Mouse (Mus musculus) midbrain, embryonic 14.5 days (tissue): ENCODE data around the gene Ext2. TPM values are rescaled to one million over a fixed set of nuclear protein-coding genes. Genes with fewer than 3 reads are reported as not detected.

Experiments
- ATAC-seq: fragments of 200-750 bp; cut with Nextera tagmentation; 2 replicates; pipeline ENCODE4 v1.8.0; 2017; ENCODE audit warnings: moderate number of reproducible peaks, moderate library complexity; ENCODE audit not compliant: low FRiP score, low TSS enrichment
- DNase-seq: peaks from one replicate; pipeline ENCODE4 v3.0.0-alpha.2; 2015
- H3K27ac ChIP-seq: fragments of 300-500 bp; sonication (generic); replicated peaks from 2 replicates; pipeline ENCODE4 v1.5.1; 2014; ENCODE audit warnings: mild to moderate bottlenecking, low read depth, low read length, moderate library complexity
- H3K27me3 ChIP-seq: fragments of 300-500 bp; sonication (generic); 2 replicates; pipeline ENCODE4 v1.6.1; 2014; ENCODE audit warnings: low read length, control low read depth, mixed read lengths; ENCODE audit not compliant: control insufficient read depth, insufficient read depth
- H3K36me3 ChIP-seq: fragments of 300-500 bp; sonication (generic); 2 replicates; pipeline ENCODE4 v1.6.1; 2014; ENCODE audit warnings: low read length, control low read depth; ENCODE audit not compliant: control insufficient read depth, insufficient read depth
- H3K4me1 ChIP-seq: fragments of 300-500 bp; sonication (generic); 2 replicates; pipeline ENCODE4 v1.6.1; 2014; ENCODE audit warnings: mild to moderate bottlenecking, antibody characterized with exemption, low read length, control low read depth; ENCODE audit not compliant: control insufficient read depth, insufficient read depth
- H3K4me2 ChIP-seq: fragments of 300-500 bp; sonication (generic); 2 replicates; pipeline ENCODE4 v1.6.1; 2014; ENCODE audit warnings: mild to moderate bottlenecking, low read length, moderate library complexity
- H3K4me3 ChIP-seq: fragments of 300-500 bp; sonication (generic); replicated peaks from 2 replicates; pipeline ENCODE4 v1.5.1; 2014; ENCODE audit warnings: low read depth, low read length
- H3K9ac ChIP-seq: fragments of 300-500 bp; sonication (generic); replicated peaks from 2 replicates; pipeline ENCODE4 v1.6.1; 2014; ENCODE audit warnings: mild to moderate bottlenecking, low read length, moderate library complexity
- H3K9me3 ChIP-seq: fragments of 300-500 bp; sonication (generic); 2 replicates; pipeline ENCODE4 v1.6.1; 2016; ENCODE audit warnings: low read length, control low read depth, mixed read lengths; ENCODE audit not compliant: control insufficient read depth
- WGBS: fragments of 180-500 bp; shearing (Covaris S2); extraction: QIAGEN DNeasy Blood & Tissue Kit; methylation state at CpG from one replicate; pipeline ENCODE4 v1.1.7; 2014; 5-methylcytosine and 5-hydroxymethylcytosine counted together
- polyA plus RNA-seq: library from polyadenylated mRNA; unstranded; fragments of >200 nt; fragmentation: Nextera tagmentation; extraction: Ambion mirVana; gene quantifications from 2 replicates; pipeline ENCODE4 v1.2.1, GENCODE M21; 2014

The Ext2 gene
- polyA plus RNA-seq, 1 experiment from 2014 or later, result 69.9 TPM

- ATAC-seq, result no peak
- no peak overlapping the region for H3K4me2 ChIP-seq
- H3K9me3 ChIP-seq, result no peaks in the 10 kb centered on the region
- H3K27ac ChIP-seq, result 0 out of 2 replicates have a peak overlapping the region, but pooled peaks have one; percentile 27
- DNase-seq, result peak; percentile 45
- 18% methylated on average over 12 of the region's 12 CpGs for WGBS
- peaks cover 8% of the 10 kb centered on the region for H3K4me1 ChIP-seq
- no peak overlapping the region for H3K9ac ChIP-seq
- peaks cover 22% of the 10 kb centered on the region for H3K36me3 ChIP-seq
- no peak overlapping the region for H3K4me3 ChIP-seq
- H3K27me3 ChIP-seq, result no peaks in the 10 kb centered on the region
Observed at GRCm38 (mm10) chr2:93784721-93785431, 37.5 kb downstream of the Ext2 start.

GRCm38 (mm10) chr2:93783926-93784539, 38.3 kb downstream of the Ext2 start:
- Histone ChIP-seq H3K27me3 (no peaks in the 10 kb centered on the region), H3K9me3 (no peaks in the 10 kb centered on the region), H3K27ac (no peak overlapping the region), H3K4me1 (peaks cover 13% of the 10 kb centered on the region), H3K4me2 (no peak overlapping the region), H3K4me3 (no peak overlapping the region), H3K9ac (no peak overlapping the region), H3K36me3 (peaks cover 19% of the 10 kb centered on the region)
- DNase-seq (no peak), ATAC-seq (no peak)
- 61% methylated on average over 9 of the region's 9 CpGs for WGBS

- H3K4me3 ChIP-seq, result no peak overlapping the region
- H3K4me2 ChIP-seq, result no peak overlapping the region
- ATAC-seq (no peak), DNase-seq (no peak)
- no peaks in the 10 kb centered on the region for H3K27me3 ChIP-seq
- H3K9me3 ChIP-seq, result no peaks in the 10 kb centered on the region
- H3K9ac ChIP-seq, result no peak overlapping the region
- H3K36me3 ChIP-seq, result 0 out of 2 replicates have a peak, but pooled peaks cover 11% of the 10 kb centered on the region
- peaks cover 14% of the 10 kb centered on the region for H3K4me1 ChIP-seq
- H3K27ac ChIP-seq, result no peak overlapping the region
- 79% methylated on average over 5 of the region's 5 CpGs for WGBS
Observed at GRCm38 (mm10) chr2:93782682-93783081, 39.7 kb downstream of the Ext2 start.

DNA sequence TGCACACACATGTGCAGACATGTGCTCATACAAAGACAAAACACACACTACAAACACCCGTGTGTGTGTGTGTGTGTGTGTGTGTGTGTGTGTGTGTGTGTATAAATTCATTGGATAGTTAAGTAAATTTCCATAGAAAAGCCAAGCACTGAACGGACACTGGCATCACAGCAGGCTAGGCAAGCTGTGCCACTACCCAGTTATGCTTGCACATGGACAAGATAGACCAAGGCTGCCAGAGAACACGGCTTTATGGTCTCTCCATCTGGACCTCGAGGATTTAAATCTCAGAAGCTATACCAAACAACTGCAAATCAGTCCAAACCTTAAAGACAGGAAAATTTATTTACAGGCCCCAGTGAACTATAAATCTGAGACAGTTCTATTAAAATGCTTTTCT, 40.2 kb downstream of the Ext2 start:
- ATAC-seq (no peak), DNase-seq (no peak)
- H3K9me3 ChIP-seq, result no peaks in the 10 kb centered on the region
- H3K9ac ChIP-seq, result no peak overlapping the region
- no peak overlapping the region for H3K4me2 ChIP-seq
- H3K4me1 ChIP-seq, result peaks cover 14% of the 10 kb centered on the region
- no peak overlapping the region for H3K4me3 ChIP-seq
- whole genome bisulfite sequencing, result 92% methylated on average over 4 of the region's 4 CpGs
- 0 out of 2 replicates have a peak, but pooled peaks cover 11% of the 10 kb centered on the region for H3K36me3 ChIP-seq
- no peak overlapping the region for H3K27ac ChIP-seq
- no peaks in the 10 kb centered on the region for H3K27me3 ChIP-seq

GRCm38 (mm10) chr2:93780528-93780927, 41.8 kb downstream of the Ext2 start:
- Histone ChIP-seq H3K4me2 (no peak overlapping the region), H3K4me3 (no peak overlapping the region), H3K4me1 (peaks cover 14% of the 10 kb centered on the region), H3K27me3 (no peaks in the 10 kb centered on the region), H3K27ac (no peak overlapping the region), H3K9ac (no peak overlapping the region), H3K36me3 (0 out of 2 replicates have a peak, but pooled peaks cover 11% of the 10 kb centered on the region), H3K9me3 (no peaks in the 10 kb centered on the region)
- 82% methylated on average over 10 of the region's 10 CpGs for WGBS
- DNase-seq (no peak), ATAC-seq (no peak)

GRCm38 (mm10) chr2:93779897-93780208, 42.5 kb downstream of the Ext2 start:
- no peak overlapping the region for H3K4me3 ChIP-seq
- no peak overlapping the region for H3K4me2 ChIP-seq
- H3K9ac ChIP-seq, result no peak overlapping the region
- no peaks in the 10 kb centered on the region for H3K9me3 ChIP-seq
- H3K4me1 ChIP-seq, result peaks cover 9% of the 10 kb centered on the region
- H3K27ac ChIP-seq, result no peak overlapping the region
- no peaks in the 10 kb centered on the region for H3K27me3 ChIP-seq
- 72% methylated on average over 6 of the region's 6 CpGs for WGBS
- DNase-seq (no peak), ATAC-seq (no peak)
- 0 out of 2 replicates have a peak, but pooled peaks cover 11% of the 10 kb centered on the region for H3K36me3 ChIP-seq

DNA sequence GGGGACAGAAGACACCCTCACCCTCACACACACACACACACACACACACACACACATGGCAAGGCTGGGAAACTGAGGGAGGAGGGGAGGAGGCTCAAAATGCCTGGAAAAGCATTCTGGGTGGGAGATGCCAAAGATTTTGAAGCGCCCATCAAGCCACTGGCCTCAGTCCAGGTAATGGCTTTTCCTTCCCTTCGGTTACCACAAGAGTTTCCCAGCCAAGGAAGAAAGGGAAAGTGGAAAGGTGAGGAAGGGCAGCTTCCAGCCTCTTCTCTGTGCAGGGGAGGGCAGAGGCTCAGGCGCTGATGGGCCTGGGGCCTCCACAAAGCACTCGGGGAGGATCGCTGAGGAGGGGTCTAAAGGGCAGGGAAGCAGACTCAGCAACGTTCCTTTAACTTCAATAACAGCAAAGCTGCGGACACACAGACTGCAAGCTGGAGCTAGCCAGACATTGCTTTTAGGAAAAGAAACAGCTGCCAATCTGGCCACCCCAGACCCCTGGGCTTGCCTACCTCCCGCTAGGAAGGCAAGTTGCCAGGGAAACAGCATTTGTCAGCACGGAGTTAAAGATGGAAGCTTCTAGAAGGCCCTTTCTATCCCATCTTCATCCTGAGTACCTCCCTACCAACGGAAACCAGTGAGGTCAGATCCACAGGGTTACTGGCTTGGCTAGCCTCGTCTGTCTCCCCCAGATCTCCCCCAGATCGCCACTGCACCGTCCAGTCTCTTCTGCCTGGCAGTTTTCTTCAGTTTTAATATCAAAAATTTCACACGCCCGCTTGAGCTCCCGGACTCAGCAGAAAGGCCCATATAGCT, 43.1 kb downstream of the Ext2 start:
- H3K9ac ChIP-seq, result no peak overlapping the region
- WGBS, result 64% methylated on average over 16 of the region's 16 CpGs
- DNase-seq (no peak), ATAC-seq (no peak)
- no peaks in the 10 kb centered on the region for H3K9me3 ChIP-seq
- no peak overlapping the region for H3K4me2 ChIP-seq
- H3K27me3 ChIP-seq, result no peaks in the 10 kb centered on the region
- H3K4me3 ChIP-seq, result no peak overlapping the region
- 0 out of 2 replicates have a peak, but pooled peaks cover 11% of the 10 kb centered on the region for H3K36me3 ChIP-seq
- H3K27ac ChIP-seq, result no peak overlapping the region
- peaks cover 6% of the 10 kb centered on the region; the same call in 1 of the 2 replicates for H3K4me1 ChIP-seq

DNA sequence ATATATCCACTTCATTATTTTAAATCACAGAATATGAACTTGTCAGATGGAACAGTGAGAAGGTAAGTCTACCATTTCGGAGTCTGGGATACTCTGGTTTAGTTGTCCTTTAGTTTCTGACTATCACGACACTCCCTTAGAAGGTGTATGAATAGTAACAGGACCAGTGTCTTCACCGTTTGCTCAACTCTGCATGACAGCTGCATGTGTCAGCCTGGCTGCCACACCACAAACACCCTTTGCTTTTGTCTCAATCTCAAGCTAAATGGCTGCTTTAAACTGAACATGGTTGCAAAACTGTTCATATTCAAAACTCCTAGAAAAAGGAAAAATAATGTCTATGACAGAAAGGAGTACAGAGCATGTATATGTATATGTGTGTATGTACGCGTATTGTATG, 43.8 kb downstream of the Ext2 start:
- Histone ChIP-seq H3K36me3 (0 out of 2 replicates have a peak, but pooled peaks cover 7% of the 10 kb centered on the region), H3K9ac (no peak overlapping the region), H3K4me1 (peaks cover 6% of the 10 kb centered on the region; the same call in 1 of the 2 replicates), H3K27ac (no peak overlapping the region), H3K9me3 (no peaks in the 10 kb centered on the region), H3K4me2 (no peak overlapping the region), H3K27me3 (no peaks in the 10 kb centered on the region), H3K4me3 (no peak overlapping the region)
- DNase-seq (no peak), ATAC-seq (no peak)
- 90% methylated on average over 5 of the region's 5 CpGs for WGBS
